Mouse (Mus musculus) lung, embryonic 14.5 days (tissue): Measurements from ENCODE around the gene Mvb12a. TPM values are rescaled to one million over a fixed set of nuclear protein-coding genes. Genes with fewer than 3 reads are reported as not detected.

ENCODE experiments used
- ATAC-seq: fragments of 200-750 bp; cut with Nextera tagmentation; 2 replicates; pipeline ENCODE4 v1.8.0; 2017; ENCODE audit warnings: mild to moderate bottlenecking, moderate TSS enrichment, moderate library complexity; ENCODE audit not compliant: insufficient read depth
- DNase-seq: peaks from one replicate; pipeline ENCODE4 v3.0.0-alpha.2; 2015
- H3K27ac ChIP-seq: fragments of 300-500 bp; sonication (generic); 2 replicates; pipeline ENCODE4 v1.5.1; 2014; ENCODE audit warnings: low read depth, mild to moderate bottlenecking, moderate library complexity
- H3K27me3 ChIP-seq: fragments of 300-500 bp; sonication (generic); 2 replicates; pipeline ENCODE4 v1.6.1; 2014; ENCODE audit warnings: low read length, control low read depth; ENCODE audit not compliant: insufficient read depth
- H3K36me3 ChIP-seq: fragments of 300-500 bp; sonication (generic); 2 replicates; pipeline ENCODE4 v1.6.1; 2014; ENCODE audit warnings: control low read depth; ENCODE audit not compliant: insufficient read depth
- H3K4me1 ChIP-seq: fragments of 300-500 bp; sonication (generic); 2 replicates; pipeline ENCODE4 v1.6.1; 2014; ENCODE audit warnings: antibody characterized with exemption, control low read depth; ENCODE audit not compliant: insufficient read depth
- H3K4me2 ChIP-seq: fragments of 300-500 bp; sonication (generic); 2 replicates; pipeline ENCODE4 v1.6.1; 2014; ENCODE audit warnings: mild to moderate bottlenecking
- H3K4me3 ChIP-seq: fragments of 300-500 bp; sonication (generic); 2 replicates; pipeline ENCODE4 v1.5.1; 2014; ENCODE audit warnings: low read depth, low read length
- H3K9ac ChIP-seq: fragments of 300-500 bp; sonication (generic); 2 replicates; pipeline ENCODE4 v1.6.1; 2014
- H3K9me3 ChIP-seq: fragments of 300-500 bp; sonication (generic); 2 replicates; pipeline ENCODE4 v1.6.1; 2016; ENCODE audit warnings: low read depth, low read length, control low read depth
- CTCF ChIP-seq: IDR thresholded peaks from 2 replicates; pipeline ENCODE4 v1.5.1; 2016; ENCODE audit warnings: antibody characterized with exemption, low read depth
- whole genome bisulfite sequencing: fragments of 180-500 bp; shearing (Covaris S2); extraction: QIAGEN DNeasy Blood & Tissue Kit; methylation state at CpG from one replicate; pipeline ENCODE4 v1.1.7; 2014; 5-methylcytosine and 5-hydroxymethylcytosine counted together
- polyA plus RNA-seq: library from polyadenylated mRNA; unstranded; fragments of >200 nt; fragmentation: Nextera tagmentation; extraction: Ambion mirVana; gene quantifications from 2 replicates; pipeline ENCODE4 v1.2.1, GENCODE M21; 2014

Gene Mvb12a
- polyA plus RNA-seq, 1 experiment from 2014 or later: 106 TPM

- Histone ChIP-seq H3K4me1 (0 out of 2 replicates have a peak, but pooled peaks cover 3% of the 10 kb centered on the region), H3K36me3 (0 out of 2 replicates have a peak, but pooled peaks cover 8% of the 10 kb centered on the region), H3K4me3 (peak within 1 kb of the TSS; percentile 88), H3K27ac (peak within 1 kb of the TSS; percentile 98), H3K4me2 (peak within 1 kb of the TSS; percentile 98), H3K9ac (peak within 1 kb of the TSS; percentile 91), H3K9me3 (no peaks in the 10 kb centered on the region), H3K27me3 (no peaks in the 10 kb centered on the region)
- peak; percentile 99 for DNase-seq
- peak; percentile 87 for ATAC-seq
- WGBS: under 1% methylated on average over 71 of the region's 71 CpGs
- TF ChIP-seq CTCF: no peak
Observed at GRCm38 (mm10) chr8:71591471-71592373, 49.0 kb downstream of the Mvb12a start, which contains the start of gene Pgls. Gene Pgls, plus strand, starts transcription at chr8:71592176.

GRCm38 (mm10) chr8:71592374-71593170 is 49.9 kb downstream of the Mvb12a start:
- 3% methylated on average over 60 of the region's 60 CpGs for WGBS
- Histone ChIP-seq H3K9me3 (no peaks in the 10 kb centered on the region), H3K4me1 (0 out of 2 replicates have a peak, but pooled peaks cover 3% of the 10 kb centered on the region), H3K4me3 (peak overlapping the region; percentile 88), H3K4me2 (peak overlapping the region; percentile 98), H3K27me3 (no peaks in the 10 kb centered on the region), H3K36me3 (0 out of 2 replicates have a peak, but pooled peaks cover 8% of the 10 kb centered on the region), H3K27ac (peak overlapping the region; percentile 98), H3K9ac (peak overlapping the region; percentile 91)
- TF ChIP-seq CTCF: 0 out of 2 replicates have a peak, but pooled peaks have one; percentile 1
- peak; percentile 71 for DNase-seq
- ATAC-seq: peak; percentile 69

- Histone ChIP-seq H3K36me3 (0 out of 2 replicates have a peak, but pooled peaks cover 8% of the 10 kb centered on the region), H3K27me3 (no peaks in the 10 kb centered on the region), H3K27ac (no peak overlapping the region), H3K4me2 (no peak overlapping the region), H3K9me3 (no peaks in the 10 kb centered on the region), H3K4me1 (0 out of 2 replicates have a peak, but pooled peaks cover 3% of the 10 kb centered on the region), H3K4me3 (no peak overlapping the region), H3K9ac (no peak overlapping the region)
- TF ChIP-seq CTCF: no peak
- 87% methylated on average over 8 of the region's 8 CpGs for WGBS
- no peak for ATAC-seq
- no peak for DNase-seq
Observed at GRCm38 (mm10) chr8:71593556-71594323, 51.0 kb downstream of the Mvb12a start.

GRCm38 (mm10) chr8:71594324-71594722 is 51.6 kb downstream of the Mvb12a start:
- H3K4me1 ChIP-seq: 0 out of 2 replicates have a peak, but pooled peaks cover 3% of the 10 kb centered on the region
- no peak for ATAC-seq
- H3K9me3 ChIP-seq: no peaks in the 10 kb centered on the region
- no peak overlapping the region for H3K27ac ChIP-seq
- no peak overlapping the region for H3K4me2 ChIP-seq
- TF ChIP-seq CTCF: no peak
- no peak overlapping the region for H3K4me3 ChIP-seq
- no peak overlapping the region for H3K9ac ChIP-seq
- H3K27me3 ChIP-seq: no peaks in the 10 kb centered on the region
- 0 out of 2 replicates have a peak, but pooled peaks cover 8% of the 10 kb centered on the region for H3K36me3 ChIP-seq
- DNase-seq: no peak
- 96% methylated on average over 4 of the region's 4 CpGs for WGBS

DNA sequence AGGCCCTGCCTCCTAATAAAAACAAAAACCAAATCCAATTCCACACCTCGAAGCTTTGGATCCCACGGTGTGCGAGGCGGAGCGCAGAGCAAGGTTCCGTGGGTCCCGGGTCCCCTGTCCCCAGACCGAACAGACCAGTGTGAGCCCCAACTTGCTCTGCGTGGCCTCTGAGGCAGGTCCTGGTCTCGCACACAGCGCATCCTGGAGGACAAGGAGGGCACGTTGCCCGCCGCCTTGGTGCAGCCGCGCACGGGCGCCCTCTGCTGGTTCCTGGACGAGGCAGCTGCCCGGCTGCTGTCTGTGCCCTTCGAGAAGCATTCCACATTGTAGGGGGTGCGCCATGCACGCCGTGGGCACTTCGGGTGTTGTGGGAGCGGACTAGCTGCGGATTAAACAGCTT is 53.1 kb downstream of the Mvb12a start:
- H3K4me1 ChIP-seq: 0 out of 2 replicates have a peak, but pooled peaks cover 3% of the 10 kb centered on the region
- H3K27me3 ChIP-seq: 0 out of 2 replicates have a peak, but pooled peaks cover 2% of the 10 kb centered on the region
- peaks cover 11% of the 10 kb centered on the region; the same call in 1 of the 2 replicates for H3K36me3 ChIP-seq
- peak overlapping the region; percentile 27; the same call in 1 of the 2 replicates for H3K4me2 ChIP-seq
- H3K9me3 ChIP-seq: no peaks in the 10 kb centered on the region
- peak; percentile 100 for TF ChIP-seq CTCF
- H3K9ac ChIP-seq: no peak overlapping the region
- DNase-seq: peak; percentile 92
- H3K27ac ChIP-seq: no peak overlapping the region
- ATAC-seq: peak; percentile 11
- WGBS: 9% methylated on average over 27 of the region's 27 CpGs
- H3K4me3 ChIP-seq: no peak overlapping the region

- no peak overlapping the region for H3K4me2 ChIP-seq
- no peak for TF ChIP-seq CTCF
- H3K4me1 ChIP-seq: no peaks in the 10 kb centered on the region
- 59% methylated on average over 6 of the region's 6 CpGs for WGBS
- H3K9ac ChIP-seq: no peak overlapping the region
- ATAC-seq (no peak), DNase-seq (no peak)
- no peaks in the 10 kb centered on the region for H3K9me3 ChIP-seq
- peaks cover 4% of the 10 kb centered on the region for H3K27me3 ChIP-seq
- H3K4me3 ChIP-seq: no peak overlapping the region
- peaks cover 11% of the 10 kb centered on the region; the same call in 1 of the 2 replicates for H3K36me3 ChIP-seq
- no peak overlapping the region for H3K27ac ChIP-seq
Observed at GRCm38 (mm10) chr8:71596384-71596783, 53.7 kb downstream of the Mvb12a start.
